Mouse (Mus musculus) MEL (cell line): ENCODE measurements around the gene Tet3. TPM values are rescaled to one million over a fixed set of nuclear protein-coding genes. Genes with fewer than 3 reads are reported as not detected.

Experiments
- DNase-seq: peaks from one replicate; pipeline ENCODE4 v3.0.0; 2011; ENCODE audit warnings: low read depth, low spot score
- H3K27ac ChIP-seq: 2 replicates; pipeline ENCODE4 v1.5.1; 2012; ENCODE audit warnings: low read depth, mild to moderate bottlenecking, control low read depth, low read length, moderate library complexity; ENCODE audit not compliant: control insufficient read depth
- H3K27me3 ChIP-seq, 2 experiments: fragments of 150-350 bp in 1 of 2; sonication (generic) in 1 of 2; 2 replicates each; pipeline ENCODE4 v1.6.1; 2012; ENCODE audit warnings: low read length in 2 of 2, mild to moderate bottlenecking in 2 of 2, improper control_type of control experiment in 1 of 2, moderate library complexity in 1 of 2; ENCODE audit not compliant: insufficient read depth in 2 of 2, control insufficient read depth in 1 of 2
- H3K36me3 ChIP-seq, 2 experiments: 2 replicates each; pipeline ENCODE4 v1.6.1; 2012 to 2014; ENCODE audit warnings: low read length in 2 of 2, improper control_type of control experiment in 1 of 2, inconsistent platforms in 1 of 2, mild to moderate bottlenecking in 1 of 2; ENCODE audit not compliant: insufficient read depth in 2 of 2, control insufficient read depth in 1 of 2
- H3K4me1 ChIP-seq, 2 experiments: fragments of 150-350 bp in 1 of 2; sonication (generic) in 1 of 2; 2 replicates each; pipeline ENCODE4 v1.6.1; 2012; ENCODE audit warnings: low read length in 2 of 2, improper control_type of control experiment in 1 of 2, mild to moderate bottlenecking in 1 of 2; ENCODE audit not compliant: insufficient read depth in 2 of 2, control insufficient read depth in 1 of 2
- H3K4me3 ChIP-seq, 2 experiments: fragments of 150-350 bp in 1 of 2; sonication (generic) in 1 of 2; 2 replicates each; pipeline ENCODE4 v1.5.1; 2012; ENCODE audit warnings: low read depth in 2 of 2, low read length in 2 of 2, mild to moderate bottlenecking in 2 of 2, moderate library complexity in 2 of 2, control low read depth in 1 of 2, improper control_type of control experiment in 1 of 2; ENCODE audit not compliant: control insufficient read depth in 1 of 2, insufficient read depth in 1 of 2
- H3K79me2 ChIP-seq: 2 replicates; pipeline ENCODE4 v1.6.1; 2012; ENCODE audit warnings: mild to moderate bottlenecking, low read length, moderate library complexity; ENCODE audit not compliant: control insufficient read depth, poor library complexity, insufficient read depth
- H3K9ac ChIP-seq: 2 replicates; pipeline ENCODE4 v1.6.1; 2012; ENCODE audit warnings: low read depth, mild to moderate bottlenecking, control low read depth, low read length, moderate library complexity; ENCODE audit not compliant: control insufficient read depth, poor library complexity, severe bottlenecking
- H3K9me3 ChIP-seq: fragments of 150-350 bp; sonication (generic); replicated peaks from 2 replicates; pipeline ENCODE4 v1.6.1; 2012; ENCODE audit warnings: mild to moderate bottlenecking, low read length, improper control_type of control experiment, moderate library complexity; ENCODE audit not compliant: insufficient read depth
- BHLHE40 ChIP-seq: IDR thresholded peaks from 2 replicates; pipeline ENCODE4 v1.6.1; 2012; ENCODE audit warnings: low read depth, mild to moderate bottlenecking, inconsistent platforms, low read length, improper control_type of control experiment, borderline replicate concordance
- CTCF ChIP-seq, 3 experiments: IDR thresholded peaks in 2 of 3; conservative IDR thresholded peaks in 1 of 3; 2 replicates each; pipeline ENCODE4 v1.5.1; 2011 to 2012; ENCODE audit warnings: low read length in 3 of 3, low read depth in 2 of 3, mild to moderate bottlenecking in 2 of 3, improper control_type of control experiment in 1 of 3, inconsistent platforms in 1 of 3, mixed read lengths in 1 of 3, moderate library complexity in 1 of 3; ENCODE audit not compliant: control insufficient read depth in 1 of 3, insufficient read depth in 1 of 3, poor library complexity in 1 of 3, severe bottlenecking in 1 of 3
- HCFC1 ChIP-seq: IDR thresholded peaks from 2 replicates; pipeline ENCODE4 v1.6.1; 2012; ENCODE audit warnings: low read depth, mild to moderate bottlenecking, inconsistent platforms, low read length, improper control_type of control experiment, moderate library complexity
- MAZ ChIP-seq: IDR thresholded peaks from 2 replicates; pipeline ENCODE4 v1.6.1; 2012; ENCODE audit warnings: low read depth, mild to moderate bottlenecking, inconsistent platforms, low read length, improper control_type of control experiment
- MEF2A ChIP-seq: IDR thresholded peaks from 2 replicates; pipeline ENCODE4 v1.6.1; 2014; ENCODE audit warnings: low read depth, mild to moderate bottlenecking, inconsistent platforms, low read length, improper control_type of control experiment; ENCODE audit not compliant: poor library complexity, insufficient replicate concordance, severe bottlenecking; ENCODE audit errors: extremely low read depth
- MYC ChIP-seq: IDR thresholded peaks from 2 replicates; pipeline ENCODE4 v1.6.1; 2011; ENCODE audit warnings: low read depth, mild to moderate bottlenecking, low read length, improper control_type of control experiment, moderate library complexity
- NELFE ChIP-seq: IDR thresholded peaks from 2 replicates; pipeline ENCODE4 v1.6.1; 2011; ENCODE audit warnings: low read depth, low read length, improper control_type of control experiment
- NRF1 ChIP-seq: IDR thresholded peaks from 2 replicates; pipeline ENCODE4 v1.6.1; 2014; ENCODE audit warnings: low read depth, mild to moderate bottlenecking, inconsistent platforms, low read length, improper control_type of control experiment, moderate library complexity; ENCODE audit not compliant: poor library complexity, insufficient read depth, severe bottlenecking
- POLR2AphosphoS5 ChIP-seq: IDR thresholded peaks from 2 replicates; pipeline ENCODE4 v1.6.1; 2012; ENCODE audit warnings: low read depth, borderline replicate concordance, mild to moderate bottlenecking, inconsistent platforms, low read length, moderate library complexity, mixed read lengths
- RAD21 ChIP-seq: IDR thresholded peaks from 2 replicates; pipeline ENCODE4 v1.6.1; 2011; ENCODE audit warnings: mild to moderate bottlenecking, low read depth, low read length, improper control_type of control experiment
- RCOR1 ChIP-seq: IDR thresholded peaks from 2 replicates; pipeline ENCODE4 v1.6.1; 2012; ENCODE audit warnings: low read depth, mild to moderate bottlenecking, inconsistent platforms, low read length, improper control_type of control experiment
- SMC3 ChIP-seq: IDR thresholded peaks from 2 replicates; pipeline ENCODE4 v1.6.1; 2011; ENCODE audit warnings: low read depth, low read length, improper control_type of control experiment
- UBTF ChIP-seq: IDR thresholded peaks from 2 replicates; pipeline ENCODE4 v1.6.1; 2012; ENCODE audit warnings: low read depth, mild to moderate bottlenecking, inconsistent platforms, low read length, improper control_type of control experiment, moderate library complexity, borderline replicate concordance; ENCODE audit not compliant: insufficient read depth
- USF1 ChIP-seq: IDR thresholded peaks from 2 replicates; pipeline ENCODE4 v1.6.1; 2014; ENCODE audit warnings: low read depth, mild to moderate bottlenecking, inconsistent platforms, low read length, improper control_type of control experiment, moderate library complexity
- USF2 ChIP-seq, 2 experiments: IDR thresholded peaks; 2 replicates each; pipeline ENCODE4 v1.6.1; 2011 to 2012; ENCODE audit warnings: improper control_type of control experiment in 2 of 2, low read length in 2 of 2, borderline replicate concordance in 1 of 2, inconsistent platforms in 1 of 2, low read depth in 1 of 2, mild to moderate bottlenecking in 1 of 2; ENCODE audit not compliant: insufficient read depth in 1 of 2
- ZKSCAN1 ChIP-seq: IDR thresholded peaks from 2 replicates; pipeline ENCODE4 v1.6.1; 2012; ENCODE audit warnings: low read depth, mild to moderate bottlenecking, inconsistent platforms, low read length, improper control_type of control experiment, moderate library complexity
- polyA plus RNA-seq, 2 experiments: library from polyadenylated mRNA; stranded (reverse) in 1 of 2; unstranded in 1 of 2; fragments of >175 nt in 1 of 2; fragments of >200 nt in 1 of 2; gene quantifications; 2 replicates each; pipeline versions ENCODE4 v1.2.1 to v1.2.4; 2012; ENCODE audit warnings: low replicate concordance in 2 of 2, low read depth in 1 of 2; ENCODE audit not compliant: insufficient read length in 2 of 2, insufficient read depth in 1 of 2, missing spikeins in 1 of 2
- total RNA-seq: library from RNA; depleted of rRNA; stranded (reverse); fragments of 300-350 nt; gene quantifications from 2 replicates; pipeline ENCODE4 v1.2.3, GENCODE M21; 2012

The Tet3 gene
- total and polyA plus RNA-seq, 3 experiments: 11.6 to 35.3 (median 22.9) TPM

DNA sequence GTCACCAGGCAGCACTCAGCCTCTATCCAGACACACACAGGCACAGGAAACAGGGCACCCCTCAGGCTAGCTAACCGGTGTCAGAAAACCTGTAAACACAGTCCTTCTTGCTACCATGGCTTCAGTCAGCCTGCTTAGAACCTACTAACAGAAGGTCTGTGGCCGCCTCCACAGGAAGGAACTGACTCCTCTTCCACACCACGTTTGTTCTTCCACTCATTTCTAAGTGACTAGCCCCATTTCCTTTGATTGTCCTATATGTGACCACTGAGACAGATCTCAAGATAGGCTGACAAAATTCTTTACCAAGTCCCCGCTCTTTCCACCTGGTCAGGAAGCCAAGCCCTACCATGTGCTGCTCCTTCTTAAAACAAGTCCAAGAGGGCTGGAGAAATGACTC, 10.0 kb downstream of the Tet3 start:
- DNase-seq: no peak
- H3K36me3 ChIP-seq: peaks cover 6 to 53% of the 10 kb centered on the region in 2 experiments; a peak in 3 of 4 replicates
- peaks cover 16 to 48% of the 10 kb centered on the region in 2 experiments for H3K4me1 ChIP-seq
- peak overlapping the region; percentile 28; the same call in 1 of the 2 replicates for H3K27ac ChIP-seq
- H3K4me3 ChIP-seq: no peak overlapping the region
- no peaks in the 10 kb centered on the region for H3K27me3 ChIP-seq
- H3K9me3 ChIP-seq: no peaks in the 10 kb centered on the region
- TF ChIP-seq NELFE (no peak), USF1 (no peak), SMC3 (no peak)
- peaks cover 77% of the 10 kb centered on the region for H3K79me2 ChIP-seq
- peak overlapping the region; percentile 15 for H3K9ac ChIP-seq

DNA sequence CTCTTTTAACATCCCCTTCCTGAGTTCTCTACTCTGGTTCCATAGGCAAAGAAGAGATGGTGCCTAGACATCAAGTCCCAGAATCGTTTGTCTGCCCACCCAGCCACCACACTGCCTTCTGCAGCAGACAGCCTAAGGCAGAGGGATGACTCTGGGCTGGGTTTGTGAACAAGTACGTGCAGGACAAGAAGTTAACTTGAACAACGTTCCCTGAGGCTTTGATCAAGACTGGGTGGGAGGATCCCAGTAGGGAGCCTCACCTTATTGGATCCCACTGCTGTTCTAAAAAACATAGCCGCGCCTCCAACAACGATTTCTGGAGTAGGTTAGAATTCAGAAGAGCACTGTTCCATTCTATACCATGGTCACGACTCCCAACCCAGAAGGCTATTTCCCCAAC, 11.9 kb downstream of the Tet3 start:
- H3K4me1 ChIP-seq: peaks cover 14 to 48% of the 10 kb centered on the region in 2 experiments
- no peaks in the 10 kb centered on the region for H3K9me3 ChIP-seq
- DNase-seq: no peak
- H3K27me3 ChIP-seq: no peaks in the 10 kb centered on the region
- TF ChIP-seq CTCF (IDR thresholded peaks at IDR 0.05 in 2 of 3, conservative IDR thresholded peaks at IDR 0.05 in 1 of 3; ENCODE audit: control insufficient read depth in 1 of 3, insufficient read depth in 1 of 3, low read depth in 2 of 3, low read length in 3 of 3, poor library complexity in 1 of 3, severe bottlenecking in 1 of 3): no peak
- no peak for TF ChIP-seq MEF2A
- no peak for TF ChIP-seq HCFC1
- no peak for TF ChIP-seq ZKSCAN1
- no peak for TF ChIP-seq UBTF
- no peak for TF ChIP-seq POLR2AphosphoS5
- TF ChIP-seq RAD21: no peak
- TF ChIP-seq MYC: no peak
- no peak for TF ChIP-seq USF2 (IDR thresholded peaks at IDR 0.05; ENCODE audit: borderline replicate concordance in 1 of 2, insufficient read depth in 1 of 2, low read depth in 1 of 2, low read length in 2 of 2)
- no peak for TF ChIP-seq BHLHE40
- TF ChIP-seq NRF1: no peak
- no peak for TF ChIP-seq MAZ
- TF ChIP-seq NELFE: no peak
- no peak for TF ChIP-seq RCOR1
- peaks cover 63% of the 10 kb centered on the region for H3K79me2 ChIP-seq
- H3K27ac ChIP-seq: no peak overlapping the region
- H3K36me3 ChIP-seq: peaks cover 6 to 48% of the 10 kb centered on the region in 2 experiments; a peak in 3 of 4 replicates
- no peak overlapping the region for H3K4me3 ChIP-seq
- no peak overlapping the region for H3K9ac ChIP-seq
